Mouse (Mus musculus) lung, embryonic 14.5 days (tissue): ENCODE measurements around the gene Tha1. TPM values are rescaled to one million over a fixed set of nuclear protein-coding genes. Genes with fewer than 3 reads are reported as not detected.

Experiments
- ATAC-seq: fragments of 200-750 bp; cut with Nextera tagmentation; 2 replicates; pipeline ENCODE4 v1.8.0; 2017; ENCODE audit warnings: mild to moderate bottlenecking, moderate TSS enrichment, moderate library complexity; ENCODE audit not compliant: insufficient read depth
- DNase-seq: peaks from one replicate; pipeline ENCODE4 v3.0.0-alpha.2; 2015
- H3K27ac ChIP-seq: fragments of 300-500 bp; sonication (generic); 2 replicates; pipeline ENCODE4 v1.5.1; 2014; ENCODE audit warnings: low read depth, mild to moderate bottlenecking, moderate library complexity
- H3K27me3 ChIP-seq: fragments of 300-500 bp; sonication (generic); 2 replicates; pipeline ENCODE4 v1.6.1; 2014; ENCODE audit warnings: low read length, control low read depth; ENCODE audit not compliant: insufficient read depth
- H3K36me3 ChIP-seq: fragments of 300-500 bp; sonication (generic); 2 replicates; pipeline ENCODE4 v1.6.1; 2014; ENCODE audit warnings: control low read depth; ENCODE audit not compliant: insufficient read depth
- H3K4me1 ChIP-seq: fragments of 300-500 bp; sonication (generic); 2 replicates; pipeline ENCODE4 v1.6.1; 2014; ENCODE audit warnings: antibody characterized with exemption, control low read depth; ENCODE audit not compliant: insufficient read depth
- H3K4me2 ChIP-seq: fragments of 300-500 bp; sonication (generic); 2 replicates; pipeline ENCODE4 v1.6.1; 2014; ENCODE audit warnings: mild to moderate bottlenecking
- H3K4me3 ChIP-seq: fragments of 300-500 bp; sonication (generic); 2 replicates; pipeline ENCODE4 v1.5.1; 2014; ENCODE audit warnings: low read depth, low read length
- H3K9ac ChIP-seq: fragments of 300-500 bp; sonication (generic); 2 replicates; pipeline ENCODE4 v1.6.1; 2014
- H3K9me3 ChIP-seq: fragments of 300-500 bp; sonication (generic); 2 replicates; pipeline ENCODE4 v1.6.1; 2016; ENCODE audit warnings: low read depth, low read length, control low read depth
- CTCF ChIP-seq: IDR thresholded peaks from 2 replicates; pipeline ENCODE4 v1.5.1; 2016; ENCODE audit warnings: antibody characterized with exemption, low read depth
- WGBS: fragments of 180-500 bp; shearing (Covaris S2); extraction: QIAGEN DNeasy Blood & Tissue Kit; methylation state at CpG from one replicate; pipeline ENCODE4 v1.1.7; 2014; 5-methylcytosine and 5-hydroxymethylcytosine counted together
- polyA plus RNA-seq: library from polyadenylated mRNA; unstranded; fragments of >200 nt; fragmentation: Nextera tagmentation; extraction: Ambion mirVana; gene quantifications from 2 replicates; pipeline ENCODE4 v1.2.1, GENCODE M21; 2014

The Tha1 gene
- polyA plus RNA-seq, 1 experiment from 2014 or later = 3.4 TPM

- TF ChIP-seq CTCF = no peak
- no peaks in the 10 kb centered on the region for H3K9me3 ChIP-seq
Observed at GRCm38 (mm10) chr11:117825333-117826101, 47.8 kb downstream of the Tha1 start, which contains the start of the genes Afmid and Tk1. Afmid (plus strand) TSS chr11:117825924. Tk1 (minus strand) TSS chr11:117826092.

GRCm38 (mm10) chr11:117824060-117824969 lies 49.0 kb downstream of the Tha1 start:
- 14% methylated on average over 23 of the region's 23 CpGs for WGBS

More at GRCm38 (mm10) chr11:117825333-117826101, 47.8 kb downstream of the Tha1 start, which contains the start of the genes Afmid and Tk1:
- H3K36me3 ChIP-seq = peaks cover 30% of the 10 kb centered on the region
- H3K27me3 ChIP-seq = no peaks in the 10 kb centered on the region
- H3K27ac ChIP-seq = peak within 1 kb of the TSS; percentile 89
- H3K4me3 ChIP-seq = peak within 1 kb of the TSS; percentile 66
- ATAC-seq (peak; percentile 55), DNase-seq (peak; percentile 96)
- H3K4me2 ChIP-seq = peak within 1 kb of the TSS; percentile 82
- under 1% methylated on average over 34 of the region's 34 CpGs for WGBS
- peak within 1 kb of the TSS; percentile 81 for H3K9ac ChIP-seq
- H3K4me1 ChIP-seq = peaks cover 37% of the 10 kb centered on the region

GRCm38 (mm10) chr11:117823411-117823810 lies 49.9 kb downstream of the Tha1 start:
- no peak overlapping the region for H3K4me3 ChIP-seq
- peaks cover 21% of the 10 kb centered on the region for H3K4me1 ChIP-seq
- H3K27ac ChIP-seq = peak overlapping the region; percentile 59; the same call in 1 of the 2 replicates

More at GRCm38 (mm10) chr11:117824060-117824969, 49.0 kb downstream of the Tha1 start:
- Histone ChIP-seq H3K36me3 (peaks cover 42% of the 10 kb centered on the region), H3K27ac (peak overlapping the region; percentile 55; the same call in 1 of the 2 replicates), H3K9me3 (no peaks in the 10 kb centered on the region), H3K4me1 (peaks cover 30% of the 10 kb centered on the region), H3K4me2 (peak overlapping the region; percentile 82), H3K9ac (peak overlapping the region; percentile 81), H3K4me3 (peak overlapping the region; percentile 66), H3K27me3 (no peaks in the 10 kb centered on the region)
- DNase-seq (peak; percentile 94), ATAC-seq (peak; percentile 71)
- TF ChIP-seq CTCF = peak; percentile 96

GRCm38 (mm10) chr11:117822728-117823241 lies 50.5 kb downstream of the Tha1 start:
- Histone ChIP-seq H3K36me3 (peaks cover 58% of the 10 kb centered on the region), H3K27ac (peak overlapping the region; percentile 59), H3K4me2 (peak overlapping the region; percentile 31; the same call in 1 of the 2 replicates), H3K4me3 (no peak overlapping the region), H3K4me1 (peaks cover 15% of the 10 kb centered on the region), H3K27me3 (no peaks in the 10 kb centered on the region), H3K9ac (0 out of 2 replicates have a peak overlapping the region, but pooled peaks have one; percentile 24), H3K9me3 (no peaks in the 10 kb centered on the region)
- WGBS = 57% methylated on average over 7 of the region's 7 CpGs
- DNase-seq (peak; percentile 68), ATAC-seq (no peak)
- TF ChIP-seq CTCF = no peak

More at GRCm38 (mm10) chr11:117823411-117823810, 49.9 kb downstream of the Tha1 start:
- WGBS = 86% methylated on average over 6 of the region's 6 CpGs
- TF ChIP-seq CTCF = no peak
- Histone ChIP-seq H3K9me3 (no peaks in the 10 kb centered on the region), H3K9ac (0 out of 2 replicates have a peak overlapping the region, but pooled peaks have one; percentile 24), H3K27me3 (no peaks in the 10 kb centered on the region), H3K36me3 (peaks cover 51% of the 10 kb centered on the region), H3K4me2 (peak overlapping the region; percentile 82)
- no peak for DNase-seq
- no peak for ATAC-seq

- peaks cover 67% of the 10 kb centered on the region for H3K36me3 ChIP-seq
- H3K4me3 ChIP-seq = no peak overlapping the region
- no peak overlapping the region for H3K27ac ChIP-seq
- no peak for DNase-seq
- H3K9ac ChIP-seq = no peak overlapping the region
- no peaks in the 10 kb centered on the region for H3K9me3 ChIP-seq
- H3K4me2 ChIP-seq = no peak overlapping the region
- 87% methylated on average over 9 of the region's 9 CpGs for WGBS
- ATAC-seq = no peak
- H3K4me1 ChIP-seq = peaks cover 8% of the 10 kb centered on the region; the same call in 1 of the 2 replicates
- no peaks in the 10 kb centered on the region for H3K27me3 ChIP-seq
- TF ChIP-seq CTCF = no peak
Observed at GRCm38 (mm10) chr11:117821868-117822267, 51.4 kb downstream of the Tha1 start.

GRCm38 (mm10) chr11:117820173-117820572 lies 53.1 kb downstream of the Tha1 start:
- no peak overlapping the region for H3K27ac ChIP-seq
- 88% methylated on average over 7 of the region's 7 CpGs for WGBS
- peaks cover 5% of the 10 kb centered on the region; the same call in 1 of the 2 replicates for H3K4me1 ChIP-seq
- H3K36me3 ChIP-seq = peaks cover 82% of the 10 kb centered on the region
- H3K4me3 ChIP-seq = no peak overlapping the region
- no peak for ATAC-seq
- no peak overlapping the region for H3K9ac ChIP-seq
- DNase-seq = no peak
- no peaks in the 10 kb centered on the region for H3K27me3 ChIP-seq
- no peaks in the 10 kb centered on the region for H3K9me3 ChIP-seq
- no peak overlapping the region for H3K4me2 ChIP-seq
- no peak for TF ChIP-seq CTCF
